Mouse (Mus musculus) cerebellum, adult 8-10 months (tissue): ENCODE results near the gene Gjb5.

Source experiments
- DNase-seq: peaks from one replicate; pipeline ENCODE4 v3.0.0; 2022

Gjb5 gene

GRCm38 (mm10) chr4:127358018-127358417, at the start of gene Gjb5:
Gene Gjb5, minus strand, starts transcription at chr4:127358181.
- DNase-seq: no peak

GRCm38 (mm10) chr4:127402614-127403013, 44.6 kb upstream of the Gjb5 start:
- DNase-seq: no peak

GRCm38 (mm10) chr4:127402166-127402565, 44.2 kb upstream of the Gjb5 start:
- no peak for DNase-seq

DNA sequence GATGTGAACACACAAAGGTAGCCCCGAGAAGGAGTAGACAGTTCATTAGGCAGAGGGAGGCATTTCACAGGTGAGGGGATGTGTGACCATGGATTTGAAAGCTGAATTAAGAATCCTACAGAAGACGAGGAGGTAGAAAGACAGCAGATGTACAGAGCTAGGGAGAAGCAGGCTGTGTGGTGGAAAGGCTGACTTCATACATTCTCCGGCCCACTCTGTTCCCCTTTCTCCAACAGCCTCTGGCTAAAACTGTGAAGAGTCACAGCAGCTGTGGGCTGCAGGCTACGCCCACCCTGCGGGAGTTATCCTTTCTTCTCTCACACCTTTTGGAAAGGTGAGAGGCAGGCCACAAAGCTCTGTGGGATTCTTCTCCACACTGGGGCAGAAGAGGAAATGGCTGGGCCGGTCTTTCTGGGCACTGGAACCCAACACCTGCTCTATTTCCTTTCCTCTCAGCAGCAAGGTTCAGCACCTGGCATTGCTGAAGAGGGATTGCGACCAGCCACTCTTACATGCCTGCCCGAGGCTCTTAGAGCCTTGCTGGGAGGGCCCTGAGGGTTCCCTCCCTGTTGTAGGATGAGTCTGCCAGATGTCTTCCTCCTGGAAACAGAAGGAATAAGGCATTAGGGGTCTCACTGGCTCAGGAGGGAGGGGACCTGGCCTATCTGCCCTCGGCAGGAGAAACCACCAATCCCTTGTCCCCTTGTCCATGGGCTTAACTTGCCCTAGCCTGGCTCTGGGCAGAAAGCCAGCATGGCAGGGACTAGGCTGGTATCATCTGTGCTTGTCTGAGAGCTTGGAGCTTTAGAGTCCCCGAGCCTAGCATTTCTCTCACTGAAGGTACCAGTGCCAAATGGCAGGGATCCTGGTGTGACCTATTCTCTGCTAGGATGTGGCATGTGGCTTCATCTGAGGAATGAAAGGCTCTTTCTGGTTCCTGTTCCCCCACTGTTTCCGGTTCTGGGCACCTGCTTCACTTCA, 42.5 kb upstream of the Gjb5 start:
- DNase-seq: peak; percentile 70

DNA sequence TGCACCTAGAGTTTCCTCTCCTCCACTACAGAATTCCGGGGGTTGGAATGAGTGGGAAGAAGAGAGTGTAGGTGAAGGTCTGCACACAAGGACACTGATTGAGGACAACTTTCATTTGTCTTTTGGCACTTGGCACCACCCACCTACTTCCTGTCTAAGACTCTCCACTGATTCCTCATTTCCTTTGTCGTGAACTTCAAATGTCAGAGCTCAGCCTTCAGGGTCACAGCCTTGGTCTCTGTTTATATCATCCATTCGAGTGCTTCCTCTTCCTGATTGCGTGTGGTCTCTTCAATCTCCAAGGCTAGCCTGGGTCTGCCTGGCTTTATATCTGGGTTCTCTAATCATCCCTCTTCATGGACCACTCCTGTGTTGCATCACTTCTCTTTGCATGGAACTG, 37.6 kb upstream of the Gjb5 start:
- DNase-seq: no peak

DNA sequence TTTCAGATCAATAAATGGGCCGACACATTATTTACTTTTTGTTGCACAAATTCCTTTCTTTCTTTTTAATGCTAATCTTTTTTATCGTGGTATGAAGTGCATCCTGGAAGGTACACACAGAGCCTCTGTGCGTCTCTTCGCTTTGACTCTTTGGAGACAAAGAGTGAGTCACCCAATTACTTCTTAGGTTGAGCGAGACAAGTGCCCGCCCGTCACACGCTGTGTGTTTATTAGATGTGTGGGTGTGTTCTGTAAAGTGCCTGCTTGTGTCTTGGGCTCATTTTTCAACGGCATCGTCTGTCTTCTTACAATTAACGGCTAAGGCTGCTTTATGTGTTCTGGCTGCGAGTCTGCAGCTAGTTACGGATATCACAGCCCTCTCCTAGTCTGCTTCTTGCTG, 31.7 kb upstream of the Gjb5 start:
- DNase-seq: no peak

DNA sequence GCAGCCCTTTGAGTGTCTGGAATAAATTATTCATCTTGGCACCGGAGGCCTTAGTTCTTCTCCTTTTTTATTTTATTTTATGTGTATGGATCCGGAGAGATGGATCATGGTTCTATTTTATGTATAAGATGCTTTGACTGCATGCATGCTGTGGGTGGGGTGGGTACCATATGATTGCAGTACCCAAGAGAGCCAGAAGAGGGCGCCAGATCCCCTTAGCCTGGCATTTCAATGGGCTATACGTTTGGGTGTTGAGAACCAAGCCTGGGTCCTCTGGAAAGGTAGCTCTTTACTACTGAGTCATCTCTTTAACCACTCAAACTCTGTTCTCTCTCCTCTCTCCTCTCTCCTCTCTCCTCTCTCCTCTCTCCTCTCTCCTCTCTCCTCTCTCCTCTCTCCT, 19.4 kb upstream of the Gjb5 start:
- DNase-seq: no peak

GRCm38 (mm10) chr4:127375541-127376177, 17.7 kb upstream of the Gjb5 start:
- DNase-seq: no peak

GRCm38 (mm10) chr4:127374645-127375044, 16.7 kb upstream of the Gjb5 start:
- no peak for DNase-seq

DNA sequence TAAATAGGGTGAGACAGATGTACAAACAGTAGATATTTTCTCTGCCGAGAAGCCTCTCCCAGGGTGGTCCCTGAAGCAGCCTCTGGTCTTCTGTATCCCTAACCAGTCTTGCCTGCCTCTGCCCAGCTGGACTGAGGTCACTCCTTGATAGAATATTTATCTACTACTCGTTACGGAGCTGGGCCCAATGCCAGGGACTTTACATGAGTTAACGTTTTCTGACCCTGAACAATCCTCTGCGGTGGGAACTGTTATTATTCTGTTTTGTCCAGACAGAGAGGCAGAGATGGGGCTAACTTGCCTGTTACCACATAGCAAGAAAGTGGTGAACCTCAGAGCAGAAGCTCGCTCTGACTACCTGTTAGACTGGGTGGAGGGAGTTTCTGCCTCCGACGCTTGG, 15.5 kb upstream of the Gjb5 start:
- DNase-seq: no peak

GRCm38 (mm10) chr4:127371546-127371945, 13.6 kb upstream of the Gjb5 start:
- DNase-seq: no peak

DNA sequence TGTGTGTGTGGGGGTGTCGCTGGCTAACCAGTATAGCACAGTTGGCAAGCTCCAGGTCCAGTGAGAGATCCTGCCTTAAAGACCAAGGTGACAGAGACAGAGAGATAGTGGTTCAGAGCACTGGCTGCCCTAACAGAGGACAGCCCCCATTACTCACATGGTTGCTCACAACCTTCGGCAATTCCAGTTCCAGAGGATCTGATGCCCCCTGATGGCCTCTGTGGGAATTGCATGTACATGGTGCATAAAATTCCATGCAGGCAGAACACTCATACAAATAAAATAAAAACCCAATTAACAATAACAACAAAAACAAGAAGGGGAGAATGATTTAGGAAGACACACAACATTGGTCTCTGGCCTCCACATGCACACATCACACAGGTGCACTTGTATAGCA, 12.5 kb upstream of the Gjb5 start:
- DNase-seq: no peak

- peak; percentile 74 for DNase-seq
Measured at GRCm38 (mm10) chr4:127368379-127368973, 10.5 kb upstream of the Gjb5 start.

- DNase-seq: no peak
Measured at GRCm38 (mm10) chr4:127365834-127366233, 7.9 kb upstream of the Gjb5 start.

DNA sequence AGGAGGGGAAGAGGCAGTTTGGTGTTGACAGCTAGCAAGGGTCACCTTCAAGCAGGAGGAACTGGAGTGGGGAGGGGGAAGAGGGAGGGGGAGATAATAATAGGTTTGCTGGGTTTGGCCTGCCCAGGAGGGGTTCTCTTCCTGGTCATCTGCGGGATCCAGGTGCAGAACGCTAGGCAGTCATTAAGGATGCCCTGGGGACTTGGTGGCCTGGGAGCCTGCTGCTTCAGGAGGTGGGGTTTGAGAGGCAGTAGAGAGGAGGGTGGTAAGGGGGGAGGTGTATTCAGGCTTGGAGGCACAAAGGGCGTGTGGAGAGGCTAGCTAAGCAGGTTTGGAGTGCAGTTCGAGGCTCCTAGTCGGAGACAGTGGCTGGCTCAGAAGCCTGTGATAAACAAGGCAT, 7.5 kb upstream of the Gjb5 start:
- DNase-seq: no peak

- no peak for DNase-seq
Measured at GRCm38 (mm10) chr4:127364431-127364830, 6.5 kb upstream of the Gjb5 start.

DNA sequence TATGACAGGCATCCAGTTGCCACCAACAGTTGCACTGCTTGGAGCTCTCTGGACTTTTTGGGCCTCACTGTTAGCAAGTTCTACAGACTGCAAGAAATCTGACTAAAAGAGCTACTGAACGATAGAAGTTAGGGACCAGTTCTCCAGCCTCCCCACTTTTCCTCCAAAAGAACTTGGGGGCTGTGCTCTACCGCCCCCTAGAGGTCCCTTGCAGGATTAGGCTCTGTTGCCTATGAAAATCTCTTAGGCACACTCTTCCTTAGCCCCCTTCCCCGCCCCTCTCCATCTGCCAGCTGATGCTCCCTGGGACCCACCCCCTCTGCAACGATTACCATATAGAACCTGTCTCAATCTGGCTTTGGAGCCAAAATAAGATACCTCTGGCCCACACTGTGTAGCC, 5.3 kb upstream of the Gjb5 start:
- DNase-seq: no peak

- no peak for DNase-seq
Measured at GRCm38 (mm10) chr4:127362520-127362919, 4.5 kb upstream of the Gjb5 start.

DNA sequence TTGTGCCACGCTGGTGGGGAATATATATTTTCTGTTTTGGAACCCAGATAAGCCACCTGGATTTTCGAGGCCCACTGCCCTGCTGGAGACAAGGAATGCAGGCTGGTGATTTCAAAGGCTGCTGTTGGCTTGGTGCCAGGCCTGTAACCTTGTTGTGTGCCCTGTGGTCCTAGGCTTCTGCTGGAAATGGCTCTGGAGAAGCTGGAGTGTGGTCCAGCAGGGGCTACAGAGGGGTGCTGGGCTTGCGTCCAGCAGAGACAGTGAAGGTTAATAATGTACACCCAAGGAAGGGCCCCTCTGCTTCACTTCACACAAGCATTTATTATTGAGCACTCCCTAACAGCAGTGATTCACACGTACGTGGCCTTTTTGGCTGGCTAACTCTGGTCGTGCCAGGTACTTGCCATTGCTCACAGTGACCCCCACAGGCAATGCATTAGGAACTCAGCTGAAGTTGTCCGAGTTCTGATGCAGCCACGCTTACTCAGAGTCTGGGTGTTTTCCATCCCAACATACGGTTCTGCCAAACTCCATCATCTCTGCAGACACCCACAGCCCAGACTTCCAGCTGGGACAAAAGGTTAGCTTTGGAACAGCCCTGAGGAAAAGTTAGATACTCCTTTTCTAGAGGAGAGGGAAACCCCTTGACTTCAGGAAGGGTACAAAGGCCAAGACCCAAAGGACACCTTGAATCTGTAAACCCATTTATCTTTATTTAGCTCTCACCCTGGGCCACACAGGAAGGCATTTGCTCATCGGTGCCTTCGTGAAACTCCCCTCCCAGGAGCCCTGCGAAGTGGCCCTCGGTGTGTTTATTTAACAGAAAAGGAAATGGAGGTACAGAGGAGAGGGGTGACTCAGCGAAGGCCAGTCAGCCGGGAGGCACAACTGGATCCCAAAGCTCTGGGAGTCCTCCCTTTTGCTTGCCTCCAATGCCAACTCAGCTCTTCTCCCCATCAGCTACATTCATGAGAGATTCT, 3.2 kb downstream of the Gjb5 start:
- no peak for DNase-seq

DNA sequence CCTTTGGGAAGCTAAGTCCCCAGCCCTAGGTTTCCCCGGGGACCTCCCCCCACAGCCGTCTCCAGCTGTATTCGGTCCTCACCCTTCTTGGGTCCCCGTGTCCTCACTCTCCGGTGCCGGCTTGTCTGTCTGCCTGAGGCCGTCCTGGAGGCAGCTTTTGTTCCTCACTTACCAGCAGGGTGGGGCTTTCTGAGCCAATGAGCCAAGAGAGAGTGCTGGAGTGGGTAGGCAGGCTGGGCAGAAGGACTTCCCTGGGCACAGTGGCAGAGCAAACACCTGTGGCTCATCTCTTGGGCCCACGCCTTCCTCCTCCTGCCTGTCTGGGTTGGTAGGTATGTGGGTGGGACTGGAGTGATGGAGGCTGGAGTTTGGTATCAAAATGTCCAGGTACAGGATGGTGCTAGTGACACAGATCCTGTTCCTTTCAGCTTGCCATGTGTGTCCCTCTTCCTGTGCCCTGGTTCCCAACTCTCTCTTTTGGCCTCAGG, 4.0 kb downstream of the Gjb5 start, which contains the start of gene Gjb4:
Gjb4 (minus strand) TSS at position 131 of the 488 bp plus-strand sequence.
- DNase-seq: no peak

GRCm38 (mm10) chr4:127352594-127352993, 5.4 kb downstream of the Gjb5 start:
- no peak for DNase-seq

GRCm38 (mm10) chr4:127349560-127350300, 8.3 kb downstream of the Gjb5 start:
- DNase-seq: no peak
